Mouse (Mus musculus) bone marrow, adult 2 months (tissue): ENCODE results near the gene Reps1. TPM values are rescaled to one million over a fixed set of nuclear protein-coding genes. Genes with fewer than 3 reads are reported as not detected.

Experiments
- H3K27ac ChIP-seq: fragments of 200-500 bp; 2 replicates; pipeline ENCODE4 v1.5.1; 2012; ENCODE audit warnings: low read depth, mild to moderate bottlenecking, control low read depth, inconsistent platforms, low read length; ENCODE audit not compliant: control insufficient read depth, poor library complexity, insufficient read depth
- H3K4me1 ChIP-seq: fragments of 200-500 bp; 2 replicates; pipeline ENCODE4 v1.6.1; 2011; ENCODE audit warnings: low read length; ENCODE audit not compliant: control insufficient read depth, insufficient read depth
- H3K4me3 ChIP-seq: fragments of 200-500 bp; replicated peaks from 2 replicates; pipeline ENCODE3; 2011; ENCODE audit warnings: mild to moderate bottlenecking, low read depth, low read length, control low read depth; ENCODE audit not compliant: control insufficient read depth
- CTCF ChIP-seq: fragments of 200-500 bp; IDR thresholded peaks from 2 replicates; pipeline ENCODE4 v1.5.1; 2011; ENCODE audit warnings: low read length, control low read depth; ENCODE audit not compliant: control insufficient read depth, insufficient read depth
- POLR2A ChIP-seq: fragments of 200-500 bp; IDR thresholded peaks from 2 replicates; pipeline ENCODE4 v1.6.1; 2011; ENCODE audit warnings: low read depth, mild to moderate bottlenecking, control low read depth, low read length, borderline replicate concordance; ENCODE audit not compliant: control insufficient read depth
- WGBS: fragments of 180-500 bp; shearing (Covaris S2); methylation state at CpG from one replicate; pipeline ENCODE4 v1.1.7; 2018; 5-methylcytosine and 5-hydroxymethylcytosine counted together
- polyA plus RNA-seq: library from polyadenylated mRNA; stranded (reverse); fragments of >200 nt; gene quantifications from 2 replicates; pipeline ENCODE4 v1.2.4, GENCODE M21; 2011; ENCODE audit warnings: low replicate concordance; ENCODE audit not compliant: missing spikeins, insufficient read depth, insufficient read length

Gene Reps1
- polyA plus RNA-seq, 1 experiment = 24.6 TPM

GRCm38 (mm10) chr10:18069576-18069975 lies 13.9 kb downstream of the Reps1 start:
- no peak for TF ChIP-seq POLR2A
- TF ChIP-seq CTCF = no peak
- Histone ChIP-seq H3K4me1 (peaks cover 2% of the 10 kb centered on the region; the same call in 1 of the 2 replicates), H3K4me3 (no peak overlapping the region), H3K27ac (no peak overlapping the region)
- 70% methylated on average over 2 of the region's 2 CpGs for WGBS

DNA sequence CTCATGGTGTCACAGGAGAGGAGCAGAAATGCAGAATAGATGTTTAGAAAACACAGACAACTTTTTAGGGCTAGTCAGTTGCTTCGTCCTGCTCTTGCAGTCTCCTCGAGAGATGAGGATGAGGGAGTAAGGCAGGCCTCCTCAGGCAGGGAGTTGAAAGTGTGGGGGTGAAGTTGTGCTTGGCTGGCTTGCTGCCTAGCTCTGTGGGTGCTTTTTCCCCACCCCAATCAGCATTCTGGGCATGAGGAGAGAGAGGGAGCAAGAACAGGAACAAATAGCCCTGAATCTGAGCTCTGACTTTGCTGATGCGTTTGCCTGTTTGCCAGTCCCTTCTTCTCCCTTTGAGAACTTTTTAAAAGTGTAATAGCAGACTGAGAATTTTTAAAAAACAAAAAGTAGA lies 14.5 kb downstream of the Reps1 start:
- H3K4me1 ChIP-seq = peaks cover 2% of the 10 kb centered on the region; the same call in 1 of the 2 replicates
- TF ChIP-seq CTCF (no peak), POLR2A (no peak)
- 20% methylated on average over 3 of the region's 3 CpGs for WGBS
- H3K4me3 ChIP-seq = no peak overlapping the region
- H3K27ac ChIP-seq = no peak overlapping the region

- WGBS = 7% methylated on average over 2 of the region's 2 CpGs
- H3K4me1 ChIP-seq = peaks cover 2% of the 10 kb centered on the region; the same call in 1 of the 2 replicates
- no peak overlapping the region for H3K27ac ChIP-seq
- TF ChIP-seq CTCF = no peak
- no peak for TF ChIP-seq POLR2A
- no peak overlapping the region for H3K4me3 ChIP-seq
These were observed 15.0 kb downstream of the Reps1 start for GRCm38 (mm10) chr10:18070616-18071015.

DNA sequence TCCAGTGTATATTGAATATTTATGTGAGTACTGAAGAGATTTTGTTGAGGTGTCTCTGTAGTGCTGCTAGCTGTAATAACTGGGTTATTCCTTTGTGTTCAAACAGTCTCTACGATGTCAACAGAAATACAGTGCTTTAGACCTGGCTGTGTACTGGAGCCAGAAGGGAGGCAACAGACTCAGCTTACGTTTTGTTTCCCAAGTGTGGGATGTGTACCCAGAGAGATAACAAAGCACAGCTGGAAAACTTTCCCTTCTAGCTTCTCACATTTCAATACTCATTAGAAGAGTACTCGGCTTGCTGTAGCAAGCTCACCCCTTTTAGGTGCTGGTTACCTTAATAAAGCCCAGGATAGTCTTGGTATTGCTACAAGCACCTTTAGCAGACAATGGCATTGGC lies 17.2 kb downstream of the Reps1 start:
- TF ChIP-seq POLR2A = no peak
- no peak overlapping the region for H3K4me3 ChIP-seq
- 79% methylated on average over 3 of the region's 3 CpGs for WGBS

DNA sequence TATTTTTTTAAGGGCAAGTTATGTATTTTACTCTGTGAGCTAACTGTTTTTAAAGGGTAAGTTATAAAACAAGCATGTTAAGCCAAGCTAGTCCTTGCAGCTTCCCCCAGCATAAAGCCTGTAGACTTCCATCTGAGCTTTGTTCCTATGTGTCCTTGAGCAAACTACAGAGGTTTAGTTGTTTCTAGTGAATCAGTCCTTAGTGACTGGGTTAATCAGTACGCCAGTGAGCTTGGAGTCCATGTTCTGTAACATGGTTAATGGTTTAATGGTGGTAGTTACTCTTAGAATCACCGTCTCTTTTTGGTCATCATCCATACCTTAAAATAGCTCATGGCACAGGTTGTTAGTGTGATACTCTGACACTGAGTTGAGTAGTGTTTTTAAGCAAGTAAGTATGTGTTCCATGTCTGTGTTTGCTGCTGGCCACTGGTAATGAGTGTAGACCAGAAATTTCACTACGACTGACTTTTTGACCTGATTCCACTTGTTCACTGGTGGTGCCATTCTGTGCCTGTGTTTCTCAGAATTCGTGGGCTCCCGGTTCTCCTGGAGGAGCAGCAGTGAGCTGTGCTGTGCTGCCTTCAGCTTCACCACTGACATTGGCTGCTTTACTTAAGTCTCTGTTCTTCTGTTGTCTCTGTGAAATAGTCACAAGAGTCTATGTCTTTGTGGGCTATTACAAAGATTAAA lies 18.9 kb downstream of the Reps1 start:
- H3K4me1 ChIP-seq = peaks cover 2% of the 10 kb centered on the region; the same call in 1 of the 2 replicates
- H3K4me3 ChIP-seq = no peak overlapping the region
- 84% methylated on average over 5 of the region's 5 CpGs for WGBS
- H3K27ac ChIP-seq = no peak overlapping the region
- no peak for TF ChIP-seq CTCF
- no peak for TF ChIP-seq POLR2A

More for the DNA sequence above, 17.2 kb downstream of the Reps1 start:
- Histone ChIP-seq H3K4me1 (peaks cover 2% of the 10 kb centered on the region; the same call in 1 of the 2 replicates), H3K27ac (no peak overlapping the region)

DNA sequence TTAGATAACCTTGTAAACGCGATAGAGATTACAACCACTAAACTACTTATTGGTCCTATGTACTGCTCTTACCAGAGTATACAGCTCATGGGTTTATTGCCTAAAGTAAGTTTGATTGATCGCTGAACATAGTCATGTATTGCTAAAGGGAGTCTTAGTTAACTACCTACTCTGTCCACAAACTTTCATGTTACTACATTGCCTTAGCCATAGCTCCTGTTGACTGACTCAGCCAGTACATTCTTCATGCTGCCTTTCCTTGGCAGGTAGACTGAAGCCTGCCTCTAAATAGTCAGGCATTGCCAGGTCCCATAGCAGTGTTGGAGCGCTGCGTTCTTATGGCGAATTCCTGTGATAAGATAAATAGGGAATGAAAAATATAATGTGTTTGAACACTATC lies 20.2 kb downstream of the Reps1 start:
- Histone ChIP-seq H3K27ac (no peak overlapping the region), H3K4me1 (no peaks in the 10 kb centered on the region), H3K4me3 (no peak overlapping the region)
- TF ChIP-seq POLR2A = no peak
- TF ChIP-seq CTCF = no peak
- 90% methylated on average over 6 of the region's 6 CpGs for WGBS

DNA sequence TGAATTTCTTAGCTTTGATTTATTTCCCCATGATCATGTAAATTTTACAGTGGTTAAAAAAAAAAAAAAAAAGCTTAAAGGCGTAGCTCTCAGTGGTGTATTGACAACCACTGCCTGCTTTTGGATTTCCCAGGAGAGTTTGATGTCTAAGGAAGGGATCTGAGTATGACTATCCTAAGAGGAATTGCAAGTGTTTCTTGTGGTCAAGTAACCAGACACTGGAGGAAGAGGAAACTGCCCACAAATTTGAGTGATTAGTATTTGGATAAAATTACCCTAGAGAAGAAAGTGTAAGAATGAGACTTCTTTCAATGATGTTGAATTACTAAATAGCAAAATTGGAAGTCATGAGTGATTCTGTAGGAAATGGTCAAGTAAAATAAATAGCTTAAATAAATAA lies 25.9 kb downstream of the Reps1 start:
- no peak for TF ChIP-seq CTCF
- no peak overlapping the region for H3K27ac ChIP-seq
- H3K4me3 ChIP-seq = no peak overlapping the region
- 52% methylated on average over 1 of the region's 1 CpGs for WGBS
- no peaks in the 10 kb centered on the region; the same call in 1 of the 2 replicates for H3K4me1 ChIP-seq

GRCm38 (mm10) chr10:18082772-18083171 lies 27.1 kb downstream of the Reps1 start:
- no peaks in the 10 kb centered on the region; the same call in 1 of the 2 replicates for H3K4me1 ChIP-seq
- H3K4me3 ChIP-seq = no peak overlapping the region
- no peak overlapping the region for H3K27ac ChIP-seq
- no peak for TF ChIP-seq POLR2A
- TF ChIP-seq CTCF = no peak
- 83% methylated on average over 6 of the region's 6 CpGs for WGBS

GRCm38 (mm10) chr10:18090691-18091090 lies 35.0 kb downstream of the Reps1 start:
- H3K4me1 ChIP-seq = no peaks in the 10 kb centered on the region
- no peak overlapping the region for H3K4me3 ChIP-seq
- TF ChIP-seq POLR2A (no peak), CTCF (no peak)
- no peak overlapping the region for H3K27ac ChIP-seq
